Mouse (Mus musculus): Measurements from ENCODE around the gene Agap3. TPM values are rescaled to one million over a fixed set of nuclear protein-coding genes. Genes with fewer than 3 reads are reported as not detected.

Agap3 gene
- polyA plus RNA-seq, 1 experiment from 2014 or later: 45.1 TPM

GRCm38 (mm10) chr5:24413938-24414337 lies 38.0 kb upstream of the Agap3 start:
- H3K9me3 ChIP-seq (replicated peaks; ENCODE audit: control insufficient read depth, low read length): no peaks in the 10 kb centered on the region
- ATAC-seq (replicated peaks; ENCODE audit: insufficient number of reproducible peaks, low FRiP score, low TSS enrichment, low read depth): peak; percentile 31; the same call in 1 of the 2 replicates
- no peak overlapping the region for H3K27ac ChIP-seq (replicated peaks; ENCODE audit: low read depth, low read length)
- no peaks in the 10 kb centered on the region for H3K27me3 ChIP-seq (ENCODE audit: control insufficient read depth, insufficient read depth, low read length)
- H3K4me2 ChIP-seq (ENCODE audit: low read depth, low read length): no peak overlapping the region
- 83% methylated on average over 13 of the region's 13 CpGs for WGBS
- no peaks in the 10 kb centered on the region for H3K4me1 ChIP-seq (ENCODE audit: control insufficient read depth, insufficient read depth, low read length)
- no peak overlapping the region for H3K4me3 ChIP-seq (ENCODE audit: low read depth, low read length)
- no peak overlapping the region for H3K9ac ChIP-seq (replicated peaks; ENCODE audit: low read length)
- DNase-seq (ENCODE audit: low spot score): no peak
- no peaks in the 10 kb centered on the region; the same call in 1 of the 2 replicates for H3K36me3 ChIP-seq (replicated peaks; ENCODE audit: control insufficient read depth, insufficient read depth, low read depth, low read length)

DNA sequence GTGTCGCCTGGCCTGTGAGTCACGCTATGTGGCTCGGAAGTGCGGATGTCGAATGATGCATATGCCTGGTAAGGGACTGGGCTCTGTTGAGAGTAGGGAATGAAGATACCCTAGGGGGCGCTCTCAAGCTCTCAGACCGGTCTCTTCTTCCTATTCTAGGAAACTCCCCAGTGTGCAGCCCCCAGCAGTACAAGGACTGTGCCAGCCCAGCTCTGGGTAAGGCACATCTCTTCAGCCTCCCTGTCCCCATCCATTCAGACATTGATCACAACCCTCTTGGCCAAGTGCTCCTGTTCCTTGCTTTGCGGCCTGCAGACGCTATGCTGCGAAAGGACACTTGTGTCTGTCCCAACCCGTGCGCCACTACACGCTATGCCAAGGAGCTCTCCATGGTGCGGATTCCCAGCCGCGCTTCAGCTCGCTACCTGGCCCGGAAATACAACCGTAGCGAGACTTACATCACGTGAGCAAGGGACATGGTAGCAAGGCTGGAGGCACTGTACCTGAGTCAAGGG lies 35.7 kb upstream of the Agap3 start:
- no peaks in the 10 kb centered on the region; the same call in 1 of the 2 replicates for H3K4me1 ChIP-seq (ENCODE audit: control insufficient read depth, insufficient read depth, low read length)
- ATAC-seq (replicated peaks; ENCODE audit: insufficient number of reproducible peaks, low FRiP score, low TSS enrichment, low read depth) (peak; percentile 22), DNase-seq (ENCODE audit: low spot score) (peak; percentile 76)
- no peak overlapping the region for H3K27ac ChIP-seq (replicated peaks; ENCODE audit: low read depth, low read length)
- no peaks in the 10 kb centered on the region for H3K27me3 ChIP-seq (ENCODE audit: control insufficient read depth, insufficient read depth, low read length)
- no peaks in the 10 kb centered on the region; the same call in 1 of the 2 replicates for H3K36me3 ChIP-seq (replicated peaks; ENCODE audit: control insufficient read depth, insufficient read depth, low read depth, low read length)
- no peak overlapping the region for H3K9ac ChIP-seq (replicated peaks; ENCODE audit: low read length)
- no peak overlapping the region for H3K4me2 ChIP-seq (ENCODE audit: low read depth, low read length)
- H3K9me3 ChIP-seq (replicated peaks; ENCODE audit: control insufficient read depth, low read length): no peaks in the 10 kb centered on the region
- WGBS: 6% methylated on average over 21 of the region's 21 CpGs
- no peak overlapping the region for H3K4me3 ChIP-seq (ENCODE audit: low read depth, low read length)

GRCm38 (mm10) chr5:24417587-24417986 lies 34.4 kb upstream of the Agap3 start:
- no peaks in the 10 kb centered on the region; the same call in 1 of the 2 replicates for H3K4me1 ChIP-seq (ENCODE audit: control insufficient read depth, insufficient read depth, low read length)
- DNase-seq (ENCODE audit: low spot score) (no peak), ATAC-seq (replicated peaks; ENCODE audit: insufficient number of reproducible peaks, low FRiP score, low TSS enrichment, low read depth) (no peak)
- no peaks in the 10 kb centered on the region; the same call in 1 of the 2 replicates for H3K36me3 ChIP-seq (replicated peaks; ENCODE audit: control insufficient read depth, insufficient read depth, low read depth, low read length)
- 83% methylated on average over 10 of the region's 10 CpGs for WGBS
- no peak overlapping the region for H3K4me2 ChIP-seq (ENCODE audit: low read depth, low read length)
- H3K9me3 ChIP-seq (replicated peaks; ENCODE audit: control insufficient read depth, low read length): no peaks in the 10 kb centered on the region
- H3K4me3 ChIP-seq (ENCODE audit: low read depth, low read length): no peak overlapping the region
- H3K27me3 ChIP-seq (ENCODE audit: control insufficient read depth, insufficient read depth, low read length): no peaks in the 10 kb centered on the region
- H3K9ac ChIP-seq (replicated peaks; ENCODE audit: low read length): no peak overlapping the region
- no peak overlapping the region for H3K27ac ChIP-seq (replicated peaks; ENCODE audit: low read depth, low read length)

GRCm38 (mm10) chr5:24420381-24420780 lies 31.6 kb upstream of the Agap3 start:
- no peaks in the 10 kb centered on the region for H3K27me3 ChIP-seq (ENCODE audit: control insufficient read depth, insufficient read depth, low read length)
- ATAC-seq (replicated peaks; ENCODE audit: insufficient number of reproducible peaks, low FRiP score, low TSS enrichment, low read depth) (no peak), DNase-seq (ENCODE audit: low spot score) (no peak)
- H3K4me1 ChIP-seq (ENCODE audit: control insufficient read depth, insufficient read depth, low read length): no peaks in the 10 kb centered on the region; the same call in 1 of the 2 replicates
- 80% methylated on average over 9 of the region's 9 CpGs for WGBS
- no peak overlapping the region for H3K4me2 ChIP-seq (ENCODE audit: low read depth, low read length)
- no peaks in the 10 kb centered on the region for H3K9me3 ChIP-seq (replicated peaks; ENCODE audit: control insufficient read depth, low read length)
- no peak overlapping the region for H3K9ac ChIP-seq (replicated peaks; ENCODE audit: low read length)
- no peak overlapping the region for H3K27ac ChIP-seq (replicated peaks; ENCODE audit: low read depth, low read length)
- H3K36me3 ChIP-seq (replicated peaks; ENCODE audit: control insufficient read depth, insufficient read depth, low read depth, low read length): no peaks in the 10 kb centered on the region; the same call in 1 of the 2 replicates
- no peak overlapping the region for H3K4me3 ChIP-seq (ENCODE audit: low read depth, low read length)

- Histone ChIP-seq H3K4me3 (ENCODE audit: low read depth, low read length) (peak within 1 kb of the TSS; percentile 64), H3K36me3 (replicated peaks; ENCODE audit: control insufficient read depth, insufficient read depth, low read depth, low read length) (no peaks in the 10 kb centered on the region; the same call in 1 of the 2 replicates), H3K4me1 (ENCODE audit: control insufficient read depth, insufficient read depth, low read length) (peaks cover 19% of the 10 kb centered on the region), H3K4me2 (ENCODE audit: low read depth, low read length) (peak within 1 kb of the TSS; percentile 87), H3K27me3 (ENCODE audit: control insufficient read depth, insufficient read depth, low read length) (no peaks in the 10 kb centered on the region), H3K27ac (replicated peaks; ENCODE audit: low read depth, low read length) (peak within 1 kb of the TSS; percentile 71), H3K9me3 (replicated peaks; ENCODE audit: control insufficient read depth, low read length) (no peaks in the 10 kb centered on the region), H3K9ac (replicated peaks; ENCODE audit: low read length) (peak within 1 kb of the TSS; percentile 76)
- under 1% methylated on average over 46 of the region's 46 CpGs for WGBS
- peak; percentile 100 for DNase-seq (ENCODE audit: low spot score)
- peak; percentile 90 for ATAC-seq (replicated peaks; ENCODE audit: insufficient number of reproducible peaks, low FRiP score, low TSS enrichment, low read depth)
Observed at GRCm38 (mm10) chr5:24423129-24424003, 28.6 kb upstream of the Agap3 start, which contains the start of the genes Cdk5 and Slc4a2. Cdk5 (minus strand) TSS chr5:24423530. Slc4a2 (plus strand) TSS chr5:24423837.

DNA sequence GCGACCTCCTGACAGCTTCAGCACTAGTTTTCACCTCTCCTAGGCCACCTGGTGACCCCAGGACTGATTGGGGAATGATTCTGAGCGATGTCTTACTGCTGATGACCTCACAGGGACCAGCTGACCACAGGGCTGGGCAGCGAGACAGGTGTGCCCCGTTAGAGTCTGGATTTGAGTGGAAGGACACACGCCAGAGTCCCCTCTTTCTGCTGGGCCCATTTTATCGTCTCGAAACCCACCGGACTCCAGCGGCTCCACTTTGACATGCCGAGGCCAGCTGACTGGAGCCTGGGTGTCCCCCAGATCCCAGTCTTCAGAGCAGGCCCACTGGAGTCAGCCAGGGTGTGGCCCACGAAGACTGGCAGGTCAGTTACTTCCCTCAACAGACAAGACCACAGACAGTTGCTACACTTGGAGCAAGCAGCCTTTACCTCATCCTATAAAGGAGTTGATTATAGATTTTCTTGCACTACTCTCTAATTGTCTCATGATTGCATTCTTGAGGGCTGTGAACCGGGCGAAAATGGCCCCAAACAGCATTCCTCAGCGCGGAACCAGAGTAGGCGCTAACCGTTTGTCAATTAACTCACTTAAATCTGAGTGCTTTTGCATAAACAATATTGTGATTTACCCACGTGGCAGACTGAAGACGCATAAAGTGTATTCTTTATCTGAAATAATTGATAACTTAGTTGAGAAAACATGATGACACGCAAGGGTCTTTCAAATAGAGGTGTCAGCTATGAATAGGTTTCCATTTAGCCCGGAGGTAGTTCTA lies 27.8 kb upstream of the Agap3 start:
- H3K4me2 ChIP-seq (ENCODE audit: low read depth, low read length): peak overlapping the region; percentile 87
- peak overlapping the region; percentile 68 for H3K9ac ChIP-seq (replicated peaks; ENCODE audit: low read length)
- H3K36me3 ChIP-seq (replicated peaks; ENCODE audit: control insufficient read depth, insufficient read depth, low read depth, low read length): no peaks in the 10 kb centered on the region; the same call in 1 of the 2 replicates
- peaks cover 19% of the 10 kb centered on the region for H3K4me1 ChIP-seq (ENCODE audit: control insufficient read depth, insufficient read depth, low read length)
- WGBS: 13% methylated on average over 21 of the region's 21 CpGs
- H3K4me3 ChIP-seq (ENCODE audit: low read depth, low read length): peak overlapping the region; percentile 64
- ATAC-seq (replicated peaks; ENCODE audit: insufficient number of reproducible peaks, low FRiP score, low TSS enrichment, low read depth) (no peak; the same call in 1 of the 2 replicates), DNase-seq (ENCODE audit: low spot score) (peak; percentile 15)
- H3K27me3 ChIP-seq (ENCODE audit: control insufficient read depth, insufficient read depth, low read length): no peaks in the 10 kb centered on the region
- H3K9me3 ChIP-seq (replicated peaks; ENCODE audit: control insufficient read depth, low read length): no peaks in the 10 kb centered on the region
- H3K27ac ChIP-seq (replicated peaks; ENCODE audit: low read depth, low read length): peak overlapping the region; percentile 71; the same call in 1 of the 2 replicates

DNA sequence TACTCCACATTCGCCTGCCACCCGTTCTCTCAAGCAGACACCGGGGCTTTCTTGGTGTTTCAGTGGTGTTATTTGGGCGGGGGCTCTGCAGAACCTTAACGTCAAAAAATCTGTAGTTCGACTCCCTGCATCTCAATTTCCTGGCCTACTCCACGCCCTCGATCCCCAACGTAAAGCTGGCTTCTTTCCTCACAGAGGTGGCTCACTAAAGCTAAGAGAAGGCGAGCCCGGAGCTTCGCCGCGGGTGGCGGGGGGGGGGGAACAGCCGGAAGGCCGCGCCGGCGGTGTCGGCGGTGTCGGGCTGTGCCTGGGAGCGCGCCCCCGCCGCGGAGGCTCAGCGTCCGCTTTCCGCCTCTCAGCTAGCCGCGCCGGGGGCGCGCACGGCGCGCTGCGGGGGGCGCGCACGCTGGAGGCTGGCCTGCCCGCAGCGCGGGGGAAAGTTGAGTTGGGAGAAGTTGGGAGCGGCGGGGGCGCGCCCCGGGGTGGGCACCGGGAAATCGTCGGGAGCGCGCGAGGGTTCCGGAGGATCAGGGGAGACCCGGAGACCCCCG lies 27.0 kb upstream of the Agap3 start:
- ATAC-seq (replicated peaks; ENCODE audit: insufficient number of reproducible peaks, low FRiP score, low TSS enrichment, low read depth): no peak

More for the DNA sequence above, 27.0 kb upstream of the Agap3 start:
- Histone ChIP-seq H3K4me3 (ENCODE audit: low read depth, low read length) (peak overlapping the region; percentile 64), H3K36me3 (replicated peaks; ENCODE audit: control insufficient read depth, insufficient read depth, low read depth, low read length) (peaks cover 2% of the 10 kb centered on the region), H3K27ac (replicated peaks; ENCODE audit: low read depth, low read length) (peak overlapping the region; percentile 67), H3K4me1 (ENCODE audit: control insufficient read depth, insufficient read depth, low read length) (peaks cover 19% of the 10 kb centered on the region), H3K4me2 (ENCODE audit: low read depth, low read length) (peak overlapping the region; percentile 87), H3K9ac (replicated peaks; ENCODE audit: low read length) (peak overlapping the region; percentile 68), H3K27me3 (ENCODE audit: control insufficient read depth, insufficient read depth, low read length) (no peaks in the 10 kb centered on the region), H3K9me3 (replicated peaks; ENCODE audit: control insufficient read depth, low read length) (no peaks in the 10 kb centered on the region)
- WGBS: 2% methylated on average over 51 of the region's 60 CpGs
- peak; percentile 95 for DNase-seq (ENCODE audit: low spot score)
